Mouse (Mus musculus) cerebellum, postnatal 36 days (tissue): ENCODE measurements around the gene Ssxb8.
"Not testable (repeated sequence)": the region's sequence is repeated elsewhere in the genome, so short reads cannot be mapped to it uniquely, and the experiment has no call there.

Experiments
- DNase-seq, 2 experiments: peaks; one replicate each; pipeline ENCODE4 v3.0.0; 2021 to 2022; ENCODE audit warnings: mixed read lengths in 2 of 2

Gene Ssxb8

DNA sequence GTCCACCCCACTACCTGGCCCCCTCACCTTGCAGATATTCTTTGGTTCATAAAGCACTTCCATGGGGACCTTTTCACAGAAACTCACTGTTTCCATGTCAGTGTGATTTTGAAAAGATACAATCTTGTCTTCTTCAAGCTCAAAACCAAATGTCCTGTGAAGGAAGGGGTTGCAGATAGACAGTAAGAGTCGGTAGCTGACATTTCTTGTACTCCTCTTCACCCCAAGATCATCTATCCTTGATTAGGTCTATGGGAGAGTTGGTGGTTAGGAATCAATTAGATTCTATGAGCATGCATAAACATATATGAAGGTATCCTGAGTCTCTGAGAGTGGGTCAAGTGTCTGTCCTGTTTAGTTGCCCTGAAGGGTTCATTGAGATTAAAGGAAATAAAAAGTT lies at the start of gene Ssxb8:
TSS of gene Ssxb8 (minus strand) at position 101 of the 400 bp plus-strand sequence.
- DNase-seq = not testable (repeated sequence)

GRCm38 (mm10) chrX:8732907-8733306 lies 42.3 kb upstream of the Ssxb8 start:
- DNase-seq = peak in 1 of 2 experiments; percentile 11

- no peak for DNase-seq
Observed at GRCm38 (mm10) chrX:8663085-8663484, 27.6 kb downstream of the Ssxb8 start.
